Mouse (Mus musculus) erythroblast, embryonic 14.5 days (primary cell): ENCODE measurements around the gene Abca12. TPM values are rescaled to one million over a fixed set of nuclear protein-coding genes. Genes with fewer than 3 reads are reported as not detected.

Experiments
- H3K27me3 ChIP-seq: 2 replicates; pipeline ENCODE4 v1.6.1; 2012; ENCODE audit warnings: inconsistent platforms; ENCODE audit not compliant: control insufficient read depth
- H3K36me3 ChIP-seq: 2 replicates; pipeline ENCODE4 v1.6.1; 2012; ENCODE audit warnings: mild to moderate bottlenecking, inconsistent platforms; ENCODE audit not compliant: control insufficient read depth
- H3K4me1 ChIP-seq: 2 replicates; pipeline ENCODE4 v1.6.1; 2012; ENCODE audit warnings: inconsistent platforms; ENCODE audit not compliant: control insufficient read depth
- H3K4me3 ChIP-seq: replicated peaks from 2 replicates; pipeline ENCODE3; 2012; ENCODE audit warnings: moderate library complexity, mild to moderate bottlenecking, inconsistent platforms
- H3K9me3 ChIP-seq: 2 replicates; pipeline ENCODE4 v1.6.1; 2012; ENCODE audit warnings: low read length, inconsistent platforms, mixed read lengths; ENCODE audit not compliant: control insufficient read depth
- GATA1 ChIP-seq: IDR thresholded peaks from 2 replicates; pipeline ENCODE4 v1.6.1; 2012; ENCODE audit warnings: low read length, inconsistent platforms, mixed read lengths
- TAL1 ChIP-seq: IDR thresholded peaks from 3 replicates; pipeline ENCODE4 v1.6.1; 2012; ENCODE audit warnings: low read length, inconsistent platforms, mixed read lengths
- polyA plus RNA-seq: library from polyadenylated mRNA; stranded (reverse); fragments of >175 nt; gene quantifications from 2 replicates; pipeline ENCODE4 v1.2.3, GENCODE M21; 2012

The Abca12 gene
- polyA plus RNA-seq = not detected in 2 replicates

DNA sequence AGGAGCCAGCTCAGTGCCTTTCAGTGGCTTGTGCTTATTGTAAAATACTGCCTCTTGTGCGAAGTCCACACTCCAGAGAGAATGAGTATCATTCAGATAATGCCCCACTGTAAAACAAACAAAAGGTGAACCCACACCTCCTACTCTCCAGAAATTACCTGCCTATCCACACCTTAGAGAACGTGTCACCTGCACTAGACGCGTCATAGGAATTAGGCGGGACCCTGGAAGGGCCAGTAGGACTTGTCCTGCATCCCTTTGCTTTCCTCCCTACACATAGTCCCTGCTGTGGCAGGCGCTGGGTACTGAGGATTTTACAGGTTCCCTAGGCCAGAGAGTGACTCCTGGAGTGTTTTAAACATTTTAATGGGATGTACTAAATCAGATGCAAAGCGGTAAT is at the start of gene Abca12:
Gene Abca12, minus strand, starts transcription at position 101 of the 400 bp plus-strand sequence.
- TF ChIP-seq TAL1 = no peak
- TF ChIP-seq GATA1 = no peak
- Histone ChIP-seq H3K4me3 (no peak within 1 kb of the TSS), H3K9me3 (peaks cover 3% of the 10 kb centered on the region; the same call in 1 of the 2 replicates), H3K36me3 (no peaks in the 10 kb centered on the region), H3K27me3 (no peaks in the 10 kb centered on the region), H3K4me1 (no peaks in the 10 kb centered on the region)

DNA sequence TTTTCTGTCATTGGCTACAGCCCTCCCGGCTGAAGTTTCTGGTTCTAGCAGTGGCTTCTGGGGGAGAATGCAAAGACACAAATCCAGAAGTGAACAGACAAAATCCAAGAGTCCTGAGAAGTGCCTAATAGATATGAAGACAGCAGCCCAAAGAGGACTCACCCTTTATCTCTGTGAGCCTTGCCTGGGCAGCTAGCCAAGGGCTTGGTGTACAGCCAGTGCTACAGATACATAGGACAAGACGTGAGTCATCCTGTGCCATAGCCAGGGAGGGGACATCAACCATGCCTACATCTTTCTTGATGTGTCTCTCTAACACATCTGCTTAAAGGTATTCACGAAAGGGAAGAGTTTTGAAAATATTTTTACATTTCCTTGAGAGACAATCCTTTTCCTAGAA is 43.3 kb upstream of the Abca12 start:
- H3K36me3 ChIP-seq = no peaks in the 10 kb centered on the region
- H3K9me3 ChIP-seq = no peaks in the 10 kb centered on the region
- no peak for TF ChIP-seq GATA1
- no peak for TF ChIP-seq TAL1
- no peaks in the 10 kb centered on the region for H3K27me3 ChIP-seq
- H3K4me1 ChIP-seq = no peaks in the 10 kb centered on the region
- no peak overlapping the region for H3K4me3 ChIP-seq

DNA sequence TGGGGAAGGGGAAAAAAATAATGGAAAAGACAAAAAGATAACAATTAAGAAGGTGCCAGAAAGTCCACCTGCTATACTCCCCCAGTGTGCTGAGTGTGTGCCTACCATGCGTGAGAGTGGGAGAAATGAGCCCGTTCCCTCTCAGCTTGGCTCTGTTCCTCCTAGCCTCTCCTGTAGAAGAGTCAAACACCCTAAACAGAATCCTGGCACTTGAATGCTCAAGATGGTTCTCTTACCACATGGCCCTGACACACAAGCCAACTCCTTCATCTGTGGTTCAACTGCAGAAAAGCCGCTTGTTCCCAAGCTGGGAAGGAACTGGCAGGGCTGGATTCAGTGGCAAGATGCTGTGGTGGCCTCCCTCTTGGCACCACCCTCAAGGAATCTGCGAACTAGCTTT is 32.7 kb upstream of the Abca12 start:
- Histone ChIP-seq H3K36me3 (no peaks in the 10 kb centered on the region), H3K9me3 (no peaks in the 10 kb centered on the region), H3K4me1 (no peaks in the 10 kb centered on the region), H3K27me3 (no peaks in the 10 kb centered on the region), H3K4me3 (no peak overlapping the region)
- no peak for TF ChIP-seq TAL1
- no peak for TF ChIP-seq GATA1

DNA sequence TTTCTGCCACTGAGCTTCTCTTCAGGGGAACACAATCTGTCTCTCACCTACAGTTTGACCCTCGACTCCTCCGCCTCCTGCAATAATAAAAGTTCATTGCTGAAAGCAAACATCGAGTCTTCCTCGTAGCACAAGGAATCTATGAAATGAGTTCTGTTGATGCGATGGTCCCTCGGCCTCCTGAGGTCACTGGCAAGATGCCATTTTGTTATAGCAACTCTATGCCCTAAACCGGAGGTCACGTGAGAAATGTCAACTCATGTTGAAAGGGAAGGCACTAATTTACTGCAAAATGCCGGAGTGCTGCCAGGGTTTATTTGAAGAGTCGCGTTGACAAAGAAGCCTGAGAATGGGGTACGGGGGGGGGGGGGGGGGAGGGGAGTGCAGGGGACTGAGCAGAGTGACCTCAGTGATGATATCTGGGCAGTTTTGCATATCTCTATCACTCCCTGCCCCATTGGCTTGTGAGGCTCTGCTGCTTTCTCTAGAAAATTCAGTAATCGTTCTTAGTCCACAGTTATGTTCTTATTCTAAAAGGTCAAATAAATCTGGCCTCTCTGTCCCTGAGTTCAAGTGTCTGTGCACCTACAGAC is 7.1 kb upstream of the Abca12 start:
- no peaks in the 10 kb centered on the region for H3K4me1 ChIP-seq
- TF ChIP-seq TAL1 (no peak), GATA1 (no peak)
- no peaks in the 10 kb centered on the region for H3K36me3 ChIP-seq
- no peaks in the 10 kb centered on the region for H3K9me3 ChIP-seq
- H3K27me3 ChIP-seq = no peaks in the 10 kb centered on the region
- no peak overlapping the region for H3K4me3 ChIP-seq

DNA sequence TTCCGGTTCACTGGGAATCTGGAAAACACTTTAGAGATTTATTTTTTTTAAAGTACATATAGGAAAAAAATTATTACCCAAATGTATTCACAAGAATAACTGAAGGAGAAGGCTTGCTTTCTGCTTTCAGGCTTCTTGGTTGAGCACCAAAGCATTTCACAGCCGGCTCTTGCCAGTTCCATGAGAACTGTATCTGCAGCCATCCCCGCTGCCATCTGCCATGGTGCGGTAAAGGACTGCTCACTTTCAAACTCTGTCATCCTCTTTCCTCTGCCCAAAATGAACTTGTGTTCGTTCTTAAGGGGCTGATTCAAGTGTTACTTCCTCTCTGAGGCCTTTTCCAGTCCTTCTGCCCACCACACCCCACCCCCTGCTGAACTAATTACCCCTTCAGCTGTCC is 3.8 kb upstream of the Abca12 start:
- Histone ChIP-seq H3K4me1 (no peaks in the 10 kb centered on the region), H3K4me3 (no peak overlapping the region), H3K27me3 (no peaks in the 10 kb centered on the region), H3K9me3 (peaks cover under 1% of the 10 kb centered on the region; the same call in 1 of the 2 replicates), H3K36me3 (no peaks in the 10 kb centered on the region)
- no peak for TF ChIP-seq TAL1

DNA sequence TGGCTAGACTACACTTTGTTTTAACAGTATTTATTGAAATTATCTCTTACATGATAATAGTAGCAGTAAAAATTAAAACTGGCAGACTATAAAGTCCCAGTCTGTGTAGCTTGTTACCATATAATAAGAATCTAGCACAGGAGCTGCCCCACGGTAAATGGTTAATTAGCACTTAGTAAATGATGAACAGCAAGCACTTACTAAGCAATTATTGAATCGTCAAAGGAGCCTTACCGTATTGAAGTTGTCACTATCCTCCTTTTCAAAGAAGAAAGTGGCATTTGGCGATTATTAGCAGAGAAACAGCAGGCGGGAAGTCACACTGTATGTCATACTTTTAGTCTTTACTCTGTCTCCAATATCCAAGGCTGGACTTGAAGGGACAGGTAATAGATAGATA is 3.2 kb upstream of the Abca12 start:
- Histone ChIP-seq H3K9me3 (peaks cover 3% of the 10 kb centered on the region; the same call in 1 of the 2 replicates), H3K4me3 (no peak overlapping the region), H3K4me1 (no peaks in the 10 kb centered on the region), H3K27me3 (no peaks in the 10 kb centered on the region), H3K36me3 (no peaks in the 10 kb centered on the region)
- TF ChIP-seq TAL1 (no peak), GATA1 (no peak)

DNA sequence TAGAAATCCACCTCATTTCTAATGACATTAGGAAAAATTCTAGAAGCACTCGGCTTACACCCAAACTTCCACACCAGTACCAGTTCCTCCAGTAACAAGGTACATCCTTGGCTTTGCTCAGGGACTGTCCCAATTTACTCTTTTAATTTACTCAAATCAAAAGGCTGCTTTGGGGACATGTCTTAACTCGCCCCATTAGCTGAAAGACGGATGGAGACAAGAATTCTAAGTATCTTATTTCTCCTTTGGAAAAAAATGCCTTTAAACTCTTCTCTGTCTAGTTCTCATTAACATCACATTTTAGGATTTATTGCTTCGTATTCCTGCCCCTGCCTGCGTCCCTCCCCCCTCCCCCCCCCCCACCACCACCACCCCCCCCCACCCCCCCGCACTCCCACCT is 626 bp downstream of the Abca12 start:
- Histone ChIP-seq H3K27me3 (no peaks in the 10 kb centered on the region), H3K4me1 (no peaks in the 10 kb centered on the region), H3K4me3 (no peak overlapping the region), H3K9me3 (peaks cover 3% of the 10 kb centered on the region; the same call in 1 of the 2 replicates), H3K36me3 (no peaks in the 10 kb centered on the region)
- no peak for TF ChIP-seq GATA1
- TF ChIP-seq TAL1 = no peak

DNA sequence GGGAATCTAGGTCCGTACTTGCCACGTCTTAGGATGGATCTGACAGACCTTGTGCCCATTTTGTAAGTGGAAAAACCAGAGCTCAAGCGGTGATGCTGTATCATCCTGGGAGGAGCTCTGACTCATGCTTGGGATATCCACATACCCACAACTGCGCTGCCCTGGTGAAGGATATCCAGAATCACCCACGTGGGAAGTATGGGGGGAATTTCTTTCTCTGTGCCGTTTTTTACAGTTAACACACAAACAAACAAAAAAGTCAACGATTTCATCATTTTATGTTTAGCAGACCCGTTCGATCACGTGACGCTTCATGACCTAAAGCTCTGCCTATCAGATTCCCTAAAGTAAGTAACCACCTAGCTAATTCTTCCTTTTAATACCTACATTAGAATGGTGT is 1.6 kb downstream of the Abca12 start:
- no peaks in the 10 kb centered on the region for H3K4me1 ChIP-seq
- H3K36me3 ChIP-seq = no peaks in the 10 kb centered on the region
- H3K4me3 ChIP-seq = no peak overlapping the region
- peaks cover 3% of the 10 kb centered on the region; the same call in 1 of the 2 replicates for H3K9me3 ChIP-seq
- TF ChIP-seq TAL1 (no peak), GATA1 (no peak)
- no peaks in the 10 kb centered on the region for H3K27me3 ChIP-seq

DNA sequence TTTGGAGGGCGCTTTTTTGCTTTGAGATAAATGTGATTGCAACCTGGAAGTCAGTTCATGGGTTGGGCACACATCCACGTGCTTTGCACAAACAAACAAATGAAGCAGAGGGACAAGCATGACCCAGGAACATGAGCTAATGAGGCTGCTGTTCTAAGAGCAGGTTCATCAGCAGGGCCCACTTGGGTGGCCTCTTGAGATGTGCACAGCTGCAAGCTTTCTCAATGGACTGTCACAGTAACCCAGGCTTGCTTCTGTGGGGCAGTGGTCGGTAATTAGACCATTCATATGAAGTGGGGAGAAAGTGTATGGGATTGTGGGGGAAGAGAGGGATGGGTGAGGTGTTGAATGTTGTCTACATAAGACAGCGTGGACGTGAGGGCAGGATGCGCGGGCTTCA is 7.0 kb downstream of the Abca12 start:
- Histone ChIP-seq H3K9me3 (no peaks in the 10 kb centered on the region), H3K36me3 (no peaks in the 10 kb centered on the region), H3K4me3 (no peak overlapping the region), H3K27me3 (no peaks in the 10 kb centered on the region), H3K4me1 (no peaks in the 10 kb centered on the region)
- TF ChIP-seq TAL1 = no peak
- no peak for TF ChIP-seq GATA1

DNA sequence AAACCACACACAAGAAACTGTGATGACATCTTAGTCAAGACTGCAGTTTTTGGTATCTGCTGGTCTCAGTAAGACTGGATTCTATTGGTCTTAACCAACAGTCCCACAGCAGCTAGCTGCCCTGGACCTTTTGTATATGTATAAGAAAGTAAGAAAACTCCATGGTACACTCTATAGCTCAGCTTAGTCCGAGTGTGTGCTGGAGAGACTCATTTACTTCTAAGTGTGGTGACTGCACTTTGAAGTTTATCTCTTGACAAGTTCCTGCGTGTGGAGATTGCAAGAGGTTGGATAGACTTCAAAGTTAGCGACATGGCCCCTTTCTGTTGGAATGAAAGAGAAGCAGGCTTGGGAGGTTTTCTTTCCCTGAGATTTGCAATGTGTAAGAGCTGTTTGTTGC is 17.1 kb downstream of the Abca12 start:
- Histone ChIP-seq H3K4me1 (no peaks in the 10 kb centered on the region), H3K9me3 (no peaks in the 10 kb centered on the region), H3K27me3 (no peaks in the 10 kb centered on the region), H3K36me3 (no peaks in the 10 kb centered on the region), H3K4me3 (no peak overlapping the region)
- no peak for TF ChIP-seq GATA1
- no peak for TF ChIP-seq TAL1
